Mouse (Mus musculus) urinary bladder, postnatal 36 days (tissue): ENCODE results near the gene Loxl1.

Source experiments
- DNase-seq, 2 experiments: peaks; one replicate each; pipeline ENCODE4 v3.0.0; 2022; ENCODE audit warnings: low spot score in 2 of 2, mixed read lengths in 1 of 2

Gene Loxl1

GRCm38 (mm10) chr9:58312196-58312943 lies 616 bp downstream of the Loxl1 start:
- peak in 1 of 2 experiments; percentile 46 for DNase-seq

DNA sequence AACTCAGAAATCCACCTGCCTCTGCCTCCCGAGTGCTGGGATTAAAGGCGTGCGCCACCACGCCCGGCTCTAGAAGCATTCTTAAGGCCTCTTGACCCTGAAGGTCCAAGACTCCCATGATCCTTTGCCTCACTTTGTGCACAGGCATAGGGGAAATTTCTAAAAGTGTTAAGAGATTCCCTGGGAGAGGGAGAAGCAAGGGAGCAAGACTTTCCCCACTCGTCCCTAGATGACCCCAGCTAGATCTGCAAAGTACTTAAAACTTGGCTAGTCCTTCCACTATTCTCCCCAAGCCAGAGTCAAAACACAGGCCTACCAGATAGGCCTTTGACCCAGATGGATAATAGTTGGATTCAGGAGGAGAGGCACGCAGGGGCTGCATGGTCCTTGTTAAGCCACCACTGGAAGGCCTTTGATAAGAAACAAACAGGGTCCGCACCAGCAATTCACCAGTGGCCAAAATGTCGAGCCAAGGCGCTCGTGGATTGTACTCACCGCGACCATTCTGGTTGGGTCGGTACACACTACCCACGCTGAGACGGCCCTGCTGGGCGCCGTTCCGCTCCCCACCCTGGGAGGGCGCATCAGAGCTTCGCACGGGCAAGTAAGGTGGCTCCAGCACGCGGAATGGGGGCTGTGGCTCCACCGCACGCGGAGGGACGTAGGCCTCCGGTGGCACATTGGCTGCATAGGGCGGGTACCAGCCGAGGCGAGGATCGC lies 1.6 kb downstream of the Loxl1 start:
- peak in 1 of 2 experiments; percentile 43 for DNase-seq

DNA sequence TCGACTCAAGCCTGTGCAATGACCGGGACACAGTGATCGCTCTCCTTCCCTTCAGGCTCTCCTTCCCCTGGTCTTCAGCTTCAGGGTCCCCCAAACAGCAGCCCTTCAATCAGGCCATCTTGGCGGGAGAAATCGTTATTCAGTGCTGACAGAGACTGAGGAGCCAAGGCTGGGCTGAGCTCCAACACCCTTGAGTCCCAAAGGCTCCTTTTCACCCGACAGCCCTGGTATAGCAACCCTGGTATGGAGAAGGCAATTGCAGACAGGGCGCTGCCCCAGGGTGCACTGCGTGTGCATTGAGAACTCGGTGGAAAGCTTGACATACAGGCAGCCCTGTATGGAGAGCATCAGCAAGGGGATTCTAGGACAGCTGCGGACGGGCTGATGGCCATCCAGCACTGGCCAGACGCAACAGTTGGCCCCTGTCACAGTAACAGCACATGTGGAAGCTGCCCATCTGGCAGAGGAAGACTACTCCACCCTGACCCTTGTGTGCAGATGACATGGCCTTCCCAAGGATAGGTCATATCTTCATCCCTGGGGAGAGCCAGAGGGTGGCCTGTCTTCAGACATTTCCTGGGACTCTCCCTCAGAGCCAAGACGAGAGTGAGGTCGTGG lies 2.8 kb downstream of the Loxl1 start:
- peak in 1 of 2 experiments; percentile 72 for DNase-seq

DNA sequence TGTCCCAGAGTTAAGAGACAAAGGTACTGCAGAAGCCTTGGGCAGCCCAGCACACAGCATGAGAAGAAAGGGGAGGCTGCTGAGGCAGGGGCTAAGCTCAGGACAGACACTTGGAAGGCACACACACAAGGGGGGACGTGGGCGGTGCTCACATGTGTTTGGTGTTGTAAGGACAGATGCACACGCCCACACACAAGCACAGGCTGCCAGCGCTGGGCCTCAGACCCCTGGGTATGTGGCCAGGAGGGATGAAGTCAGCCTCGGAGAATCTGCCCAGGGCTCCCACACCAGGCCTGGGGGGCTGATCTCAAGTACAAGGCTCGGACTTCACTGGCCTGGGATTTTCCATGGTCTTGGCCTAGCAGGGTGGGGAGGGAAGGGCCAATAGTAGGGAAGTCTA lies 4.6 kb downstream of the Loxl1 start:
- peak in 1 of 2 experiments; percentile 65 for DNase-seq

GRCm38 (mm10) chr9:58305686-58306085 lies 7.3 kb downstream of the Loxl1 start:
- DNase-seq = peak in 1 of 2 experiments; percentile 50

DNA sequence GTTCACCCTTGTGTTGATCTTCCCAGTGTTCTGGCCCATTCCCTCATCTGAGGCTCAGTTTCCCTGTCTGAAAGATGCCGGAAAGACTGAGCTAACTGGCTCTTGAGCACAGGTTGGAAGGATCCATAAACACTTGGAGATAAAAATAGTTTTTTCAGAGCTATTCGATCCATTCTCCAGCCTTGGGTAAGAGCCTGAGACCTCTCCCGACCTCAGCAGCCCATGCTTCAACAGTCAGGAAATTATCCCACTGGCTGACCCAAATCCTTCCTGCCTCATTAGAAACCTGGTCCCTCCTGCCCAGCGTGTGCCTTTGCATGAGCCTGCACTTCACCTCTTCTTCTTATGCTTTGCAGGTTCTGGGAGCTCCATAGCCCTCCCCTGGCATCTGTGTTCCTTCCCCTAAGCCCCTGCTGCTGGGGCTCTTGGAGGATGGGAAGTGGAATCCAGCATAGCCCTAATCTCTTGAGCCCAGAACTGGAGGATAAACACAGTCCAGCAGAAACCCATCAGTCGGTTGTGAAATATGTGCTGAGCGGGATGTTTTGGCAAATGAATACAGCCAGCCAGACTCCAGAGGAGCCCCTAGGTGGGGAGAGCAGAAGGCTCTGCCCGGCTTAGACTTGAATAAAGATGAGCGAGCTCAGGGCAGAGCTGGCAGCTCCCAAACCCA lies 9.3 kb downstream of the Loxl1 start:
- DNase-seq = peak in 1 of 2 experiments; percentile 53

DNA sequence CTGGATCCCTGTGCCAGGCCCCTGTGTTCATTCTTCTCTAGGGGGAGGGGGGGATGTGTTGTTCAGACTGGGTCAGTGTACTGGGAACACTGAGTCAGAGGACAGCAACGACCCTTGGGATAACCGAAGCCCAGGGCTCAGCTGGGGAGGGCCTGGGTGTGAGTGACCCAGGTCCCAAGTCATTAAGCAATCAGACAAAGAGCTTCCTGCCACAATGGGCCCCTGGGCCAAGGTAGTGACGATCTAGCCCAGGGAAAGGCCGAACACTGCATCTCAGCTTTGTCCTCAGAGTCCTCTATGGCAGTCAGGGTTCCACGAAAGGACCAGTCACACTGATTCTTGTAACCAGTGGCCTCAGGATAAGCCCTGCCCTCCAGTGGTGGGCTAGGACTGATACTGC lies 9.9 kb downstream of the Loxl1 start:
- DNase-seq = no peak

DNA sequence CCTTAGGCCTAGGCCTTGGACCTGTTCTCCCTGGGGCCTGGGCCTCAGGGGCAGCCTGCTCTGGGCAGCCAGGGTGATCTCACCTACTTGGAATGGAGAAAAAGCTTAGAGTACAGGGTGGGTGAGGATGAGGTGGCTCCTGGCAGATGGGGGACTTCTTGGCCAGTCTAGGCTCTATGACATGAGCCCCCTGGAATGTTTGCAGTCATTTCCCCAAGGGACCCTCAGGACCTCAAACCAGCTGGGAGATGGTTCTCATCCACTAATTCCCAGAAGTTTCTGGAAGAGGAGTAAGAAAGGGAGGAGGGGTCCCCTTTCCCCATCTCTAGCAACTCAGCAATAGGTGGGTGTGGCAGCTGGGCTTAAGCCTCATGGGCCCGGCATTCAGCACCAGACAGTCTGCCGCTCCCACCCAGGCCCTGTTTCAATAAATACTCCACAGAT lies 13.6 kb downstream of the Loxl1 start:
- no peak for DNase-seq

DNA sequence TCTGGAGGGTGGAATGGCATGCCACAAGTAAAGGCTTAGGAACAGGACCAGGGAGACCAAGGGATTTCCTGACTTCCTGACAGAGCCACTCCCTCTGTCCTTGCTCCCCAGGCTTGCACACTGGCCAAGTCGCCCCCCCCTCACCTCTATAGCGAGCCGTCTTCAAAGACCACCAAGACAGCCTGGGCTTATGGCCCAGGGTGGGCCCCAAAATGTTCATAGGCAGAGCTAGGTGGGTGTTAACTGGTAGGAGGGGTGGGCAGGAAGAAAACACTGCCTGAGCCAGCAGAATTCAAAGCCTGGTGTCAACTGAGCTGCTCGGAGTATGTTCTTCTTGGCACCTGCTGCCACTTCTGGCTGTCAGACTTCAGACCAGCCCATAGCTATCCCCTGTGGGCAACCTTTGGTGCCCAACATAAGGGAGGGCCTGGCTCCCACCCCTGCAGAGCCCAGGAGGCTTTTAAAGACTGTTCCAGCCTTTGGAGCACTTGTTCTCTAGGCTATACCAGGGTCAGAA lies 15.0 kb downstream of the Loxl1 start:
- DNase-seq = no peak

GRCm38 (mm10) chr9:58297065-58297464 lies 15.9 kb downstream of the Loxl1 start:
- DNase-seq = no peak

GRCm38 (mm10) chr9:58295766-58296361 lies 17.1 kb downstream of the Loxl1 start:
- peak; percentile 21 to 44 for DNase-seq

DNA sequence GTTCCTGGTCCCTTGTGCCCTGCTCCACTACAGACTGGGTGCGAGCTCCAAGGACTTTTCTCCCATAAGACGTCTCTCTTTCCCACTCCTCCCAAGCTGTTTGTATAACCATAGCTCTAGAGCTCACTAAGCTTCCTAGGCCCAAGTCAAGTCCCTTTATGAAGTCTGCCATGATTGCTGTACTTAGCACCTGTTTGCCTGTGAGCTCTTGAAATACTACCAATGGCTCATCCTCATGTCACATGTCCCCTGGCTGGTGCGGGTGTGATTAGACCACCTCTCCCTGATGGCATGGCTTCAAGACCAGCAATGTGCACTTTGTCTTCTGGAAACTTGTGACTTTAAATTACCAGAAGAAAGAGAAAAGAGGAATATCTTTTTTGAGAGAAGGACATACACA lies 17.6 kb downstream of the Loxl1 start:
- DNase-seq = no peak

DNA sequence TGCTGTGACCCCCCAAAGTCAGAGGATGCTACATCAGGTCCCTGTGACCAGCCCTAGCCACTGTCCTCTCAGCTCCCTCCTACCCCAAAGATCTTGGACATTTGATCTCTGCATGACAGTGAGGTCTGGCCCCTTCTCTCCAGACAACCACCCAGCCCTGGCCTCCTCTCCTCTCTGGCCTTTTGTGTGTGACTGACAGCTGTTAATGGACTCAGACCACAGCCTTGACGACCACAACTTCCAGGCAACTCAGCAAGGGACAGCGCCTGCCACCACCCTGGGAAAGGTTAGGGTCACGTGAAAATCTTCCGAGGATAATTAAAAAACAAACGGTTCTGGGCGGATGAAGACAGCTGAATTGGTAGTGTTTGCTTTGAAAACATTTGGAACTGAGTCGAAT lies 18.5 kb downstream of the Loxl1 start:
- no peak for DNase-seq

DNA sequence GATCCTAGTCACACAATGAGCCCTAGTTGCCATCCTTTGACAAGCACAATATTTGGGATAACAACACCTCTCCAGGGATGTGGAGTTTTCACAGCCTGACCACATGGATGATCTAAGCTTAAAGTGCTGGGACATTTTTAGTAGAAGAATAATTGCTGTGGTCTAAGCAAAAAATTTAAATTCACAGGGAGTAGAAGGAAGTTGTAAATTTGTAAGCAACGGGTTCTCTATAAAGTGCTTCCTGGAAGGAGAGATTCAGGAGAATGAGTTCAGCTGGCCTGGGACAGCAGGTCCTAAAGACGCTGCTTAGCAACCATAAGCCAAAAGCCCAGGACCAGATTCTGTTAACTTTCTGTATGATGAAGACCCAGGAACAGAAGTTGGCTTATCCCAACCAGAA lies 23.1 kb downstream of the Loxl1 start:
- DNase-seq = no peak

DNA sequence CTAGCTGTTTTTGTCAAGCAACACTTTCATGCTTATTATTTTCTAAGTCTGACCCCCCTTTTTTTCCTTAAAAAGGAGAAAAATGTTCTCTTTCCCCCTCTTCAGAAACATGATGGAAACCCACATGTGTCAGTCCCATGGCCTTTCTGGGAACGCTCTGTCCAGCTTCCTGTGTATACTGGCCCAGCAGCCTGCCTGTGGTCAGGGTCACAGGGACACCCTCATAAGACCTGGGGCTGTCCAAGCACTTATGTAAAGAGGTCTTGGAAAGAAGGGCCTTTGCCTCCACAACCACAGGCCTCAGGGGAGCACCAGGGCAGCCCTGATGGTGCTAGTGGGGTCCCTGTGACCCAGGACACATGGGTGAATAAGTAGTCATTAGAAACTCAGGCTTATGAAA lies 23.9 kb downstream of the Loxl1 start:
- no peak for DNase-seq

DNA sequence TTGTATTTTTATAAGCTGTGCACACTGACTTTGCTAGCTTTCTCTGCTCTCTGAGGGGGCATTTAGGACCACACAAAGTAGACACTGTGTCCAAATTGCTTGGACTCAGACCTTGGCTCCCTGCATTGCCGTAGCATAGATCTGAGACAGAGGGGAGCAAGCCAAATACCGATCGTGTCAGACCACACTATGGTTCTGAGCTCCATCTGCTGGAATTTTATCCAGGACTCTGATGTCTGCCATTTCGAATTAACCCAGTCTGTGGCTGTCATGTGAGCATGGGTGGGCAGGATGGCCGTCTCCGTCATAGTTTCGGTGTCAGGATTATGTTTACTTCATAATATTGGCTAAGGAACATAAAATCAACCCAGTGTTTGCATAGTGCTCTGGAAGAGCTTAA lies 29.6 kb downstream of the Loxl1 start:
- DNase-seq = no peak

- DNase-seq = no peak
Observed at GRCm38 (mm10) chr9:58281597-58281996, 31.4 kb downstream of the Loxl1 start.

DNA sequence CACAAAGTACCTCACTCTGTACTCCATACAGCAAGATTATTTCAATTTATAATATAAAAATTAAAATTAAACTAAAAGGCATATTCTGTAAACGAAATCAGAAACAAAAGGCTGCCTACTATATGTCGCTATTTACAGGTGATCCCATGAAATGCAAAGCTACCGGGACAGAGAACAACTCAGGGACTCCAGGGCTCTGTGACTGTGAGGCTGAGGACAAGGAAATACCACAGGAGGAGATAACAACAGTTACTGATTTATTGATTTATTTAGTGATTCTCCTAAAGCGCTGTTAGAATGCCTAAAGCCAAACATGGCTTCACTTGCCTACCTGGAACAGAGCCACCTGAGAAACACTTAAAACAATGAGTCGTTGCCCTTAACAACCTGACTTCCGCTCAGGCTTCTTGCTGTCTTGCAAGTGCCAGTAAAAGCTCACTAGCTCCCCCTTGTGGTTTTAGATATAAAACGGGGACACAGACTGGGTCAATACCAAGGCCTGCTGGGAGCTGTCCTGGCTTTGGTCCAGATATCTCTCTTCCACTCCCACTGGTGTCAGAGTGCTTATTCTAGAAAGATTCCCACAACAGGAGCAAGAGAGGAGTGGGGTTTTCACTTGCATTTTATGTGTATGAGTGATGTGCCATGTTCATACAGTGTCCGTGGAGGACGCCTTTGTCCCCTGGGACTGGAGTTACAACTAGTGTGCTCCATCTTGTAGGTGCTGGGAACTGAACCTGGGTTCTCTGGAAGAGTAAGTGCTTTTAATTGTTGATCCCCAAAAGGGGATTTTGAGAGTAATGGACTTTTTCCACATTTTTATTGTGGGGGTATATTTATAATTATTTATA lies 32.5 kb downstream of the Loxl1 start:
- DNase-seq = peak; percentile 35 to 56

- no peak for DNase-seq
Observed at GRCm38 (mm10) chr9:58279780-58280179, 33.2 kb downstream of the Loxl1 start.
